Mouse (Mus musculus) liver, adult 2 months (tissue): ENCODE measurements at regions not wholly inside any gene's neighbourhood (a gene's known extent, or its start where the extent isn't known, plus 50 kb on each side); places are given as distances from the start of the nearest gene placed in this dataset.

ENCODE experiments used
- CTCF ChIP-seq: fragments of 200-500 bp; IDR thresholded peaks from 2 replicates; pipeline ENCODE4 v1.5.1; 2011; ENCODE audit warnings: low read depth, low read length, control low read depth
- POLR2A ChIP-seq: fragments of 200-500 bp; IDR thresholded peaks from 2 replicates; pipeline ENCODE4 v1.6.1; 2011; ENCODE audit warnings: low read length, control low read depth; ENCODE audit not compliant: insufficient read depth; ENCODE audit errors: extremely low read depth

DNA sequence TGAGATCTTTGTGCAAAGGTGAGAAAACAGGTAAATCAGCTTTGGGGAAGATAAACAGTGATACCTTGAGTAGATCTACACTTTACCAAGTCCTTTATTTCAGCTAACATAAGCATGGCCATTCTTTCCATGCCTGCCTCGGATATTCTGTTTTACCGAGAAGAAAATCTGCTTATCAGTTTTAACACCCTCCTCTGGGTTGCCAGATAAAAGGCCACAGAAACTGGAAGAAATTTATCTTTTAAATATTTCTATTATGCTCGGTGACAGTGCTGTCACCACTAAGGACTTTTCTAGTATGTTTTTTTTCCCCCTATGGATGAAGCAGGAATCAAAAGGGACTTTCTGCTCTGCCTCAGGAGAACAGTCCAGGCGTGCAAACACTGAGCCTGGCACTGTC is 84.2 kb downstream of the Mbip start:
- TF ChIP-seq CTCF = no peak
- no peak for TF ChIP-seq POLR2A
